Mouse (Mus musculus) intestine, postnatal 0 days (tissue): ENCODE measurements around the gene Slc25a47. TPM values are rescaled to one million over a fixed set of nuclear protein-coding genes. Genes with fewer than 3 reads are reported as not detected.

ENCODE experiments used
- ATAC-seq: fragments of 200-750 bp; cut with Nextera tagmentation; 2 replicates; pipeline ENCODE4 v1.8.0; 2017; ENCODE audit warnings: mild to moderate bottlenecking, moderate TSS enrichment, moderate library complexity
- H3K27ac ChIP-seq: fragments of 300-500 bp; sonication (generic); 2 replicates; pipeline ENCODE4 v1.5.1; 2014; ENCODE audit warnings: mild to moderate bottlenecking, low read depth, low read length, moderate library complexity
- H3K27me3 ChIP-seq: fragments of 300-500 bp; sonication (generic); replicated peaks from 2 replicates; pipeline ENCODE4 v1.6.1; 2014; ENCODE audit warnings: low read length, mixed read lengths; ENCODE audit not compliant: control insufficient read depth, insufficient read depth
- H3K36me3 ChIP-seq: fragments of 300-500 bp; sonication (generic); 2 replicates; pipeline ENCODE4 v1.6.1; 2014; ENCODE audit warnings: mild to moderate bottlenecking, moderate library complexity; ENCODE audit not compliant: control insufficient read depth, insufficient read depth
- H3K4me1 ChIP-seq: fragments of 300-500 bp; sonication (generic); replicated peaks from 2 replicates; pipeline ENCODE4 v1.6.1; 2014; ENCODE audit warnings: antibody characterized with exemption, low read length, mixed read lengths; ENCODE audit not compliant: control insufficient read depth, insufficient read depth
- H3K4me2 ChIP-seq: fragments of 300-500 bp; sonication (generic); replicated peaks from 2 replicates; pipeline ENCODE4 v1.6.1; 2014; ENCODE audit warnings: low read depth, mild to moderate bottlenecking, moderate library complexity
- H3K4me3 ChIP-seq: fragments of 300-500 bp; sonication (generic); 2 replicates; pipeline ENCODE4 v1.5.1; 2014; ENCODE audit warnings: low read depth, low read length
- H3K9ac ChIP-seq: fragments of 300-500 bp; sonication (generic); 2 replicates; pipeline ENCODE4 v1.6.1; 2014; ENCODE audit warnings: mild to moderate bottlenecking, low read depth, low read length
- H3K9me3 ChIP-seq: fragments of 300-500 bp; sonication (generic); 2 replicates; pipeline ENCODE4 v1.6.1; 2016; ENCODE audit warnings: mixed run types; ENCODE audit not compliant: control insufficient read depth
- CTCF ChIP-seq: sonication (generic); IDR thresholded peaks from 2 replicates; pipeline ENCODE4 v1.5.1; 2016; ENCODE audit warnings: low read depth, mild to moderate bottlenecking, control low read depth, antibody characterized with exemption, moderate library complexity
- WGBS: fragments of 180-500 bp; shearing (Covaris S2); extraction: QIAGEN DNeasy Blood & Tissue Kit; methylation state at CpG from one replicate; pipeline ENCODE4 v1.1.7; 2014; 5-methylcytosine and 5-hydroxymethylcytosine counted together
- polyA plus RNA-seq: library from polyadenylated mRNA; unstranded; fragments of >200 nt; fragmentation: Nextera tagmentation; extraction: Ambion mirVana; gene quantifications from 2 replicates; pipeline ENCODE4 v1.2.1, GENCODE M21; 2015

The Slc25a47 gene
- polyA plus RNA-seq, 1 experiment from 2014 or later: 5.1 TPM

DNA sequence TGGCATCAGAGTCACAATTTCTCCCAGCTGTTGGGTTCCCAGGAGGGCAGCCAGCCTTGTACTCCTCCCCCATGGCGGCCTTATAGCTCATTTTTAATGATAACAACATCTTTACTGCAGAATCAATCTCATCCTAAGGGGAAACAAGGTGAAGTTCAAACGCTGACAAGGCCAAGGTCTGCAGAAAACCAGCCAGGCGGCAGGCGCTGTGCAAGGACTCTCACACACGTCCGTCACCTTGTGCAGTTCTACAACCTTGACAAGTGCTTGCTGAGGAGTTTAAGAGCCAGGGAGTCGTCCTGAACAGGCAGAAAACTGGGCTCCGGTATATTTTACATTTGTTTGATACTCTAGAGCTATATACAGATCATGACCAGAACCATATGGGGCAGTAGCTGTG lies 46.9 kb downstream of the Slc25a47 start:
- Histone ChIP-seq H3K27ac (no peak overlapping the region), H3K4me2 (no peak overlapping the region), H3K9ac (no peak overlapping the region), H3K4me1 (no peaks in the 10 kb centered on the region), H3K4me3 (no peak overlapping the region), H3K27me3 (no peaks in the 10 kb centered on the region), H3K9me3 (no peaks in the 10 kb centered on the region), H3K36me3 (peaks cover 58% of the 10 kb centered on the region)
- no peak for TF ChIP-seq CTCF
- no peak for ATAC-seq
- WGBS: 80% methylated on average over 8 of the region's 8 CpGs

DNA sequence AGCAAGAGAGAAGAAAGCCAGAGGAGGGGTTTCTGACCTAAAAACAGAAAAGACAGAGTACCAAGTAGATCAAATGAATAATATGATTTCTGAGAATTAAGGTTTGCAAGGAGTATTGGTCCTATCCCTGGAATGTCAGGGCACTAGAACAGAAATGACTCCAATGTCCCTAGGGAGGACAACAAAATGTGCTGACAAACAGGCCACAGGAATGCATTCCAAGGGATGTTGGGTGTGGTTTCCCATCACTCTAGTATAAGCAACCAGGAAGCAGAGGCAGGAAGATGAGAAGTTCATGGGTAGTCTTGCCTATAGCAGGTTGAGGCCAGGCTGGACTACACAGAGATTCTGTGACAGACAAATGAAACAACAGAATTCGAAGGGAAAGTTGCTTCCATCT lies 50.1 kb downstream of the Slc25a47 start:
- WGBS: 83% methylated on average over 1 of the region's 1 CpGs
- ATAC-seq: no peak
- no peaks in the 10 kb centered on the region for H3K27me3 ChIP-seq
- H3K4me1 ChIP-seq: no peaks in the 10 kb centered on the region
- no peaks in the 10 kb centered on the region for H3K9me3 ChIP-seq
- no peak overlapping the region for H3K9ac ChIP-seq
- no peak for TF ChIP-seq CTCF
- peaks cover 64% of the 10 kb centered on the region for H3K36me3 ChIP-seq
- no peak overlapping the region; the same call in 1 of the 2 replicates for H3K27ac ChIP-seq
- no peak overlapping the region for H3K4me2 ChIP-seq
- H3K4me3 ChIP-seq: no peak overlapping the region

DNA sequence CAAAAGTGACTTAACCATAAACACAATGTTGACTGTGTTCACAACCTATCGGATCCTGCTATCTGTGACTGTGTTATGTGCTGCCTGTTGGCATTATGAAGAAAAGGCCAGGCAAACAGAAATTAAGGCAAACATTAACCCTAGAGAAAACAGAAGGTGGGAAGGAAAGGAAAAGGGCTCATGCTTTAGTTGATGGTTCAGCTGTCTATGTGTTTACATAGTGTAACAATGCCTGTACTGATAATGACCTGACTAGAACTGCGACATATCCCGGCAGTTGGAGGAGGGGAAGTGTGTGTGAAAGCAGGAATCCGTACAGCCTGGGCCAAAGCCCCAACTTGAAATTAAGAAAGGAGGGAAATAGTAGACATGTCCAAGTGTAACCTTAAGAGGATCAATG lies 51.2 kb downstream of the Slc25a47 start:
- no peak overlapping the region for H3K4me2 ChIP-seq
- H3K4me3 ChIP-seq: no peak overlapping the region
- H3K4me1 ChIP-seq: no peaks in the 10 kb centered on the region
- no peak for TF ChIP-seq CTCF
- H3K36me3 ChIP-seq: peaks cover 63% of the 10 kb centered on the region
- H3K9ac ChIP-seq: no peak overlapping the region
- H3K27me3 ChIP-seq: no peaks in the 10 kb centered on the region
- no peak overlapping the region for H3K27ac ChIP-seq
- no peaks in the 10 kb centered on the region for H3K9me3 ChIP-seq
- WGBS: 40% methylated on average over 4 of the region's 4 CpGs
- ATAC-seq: peak; percentile 64

DNA sequence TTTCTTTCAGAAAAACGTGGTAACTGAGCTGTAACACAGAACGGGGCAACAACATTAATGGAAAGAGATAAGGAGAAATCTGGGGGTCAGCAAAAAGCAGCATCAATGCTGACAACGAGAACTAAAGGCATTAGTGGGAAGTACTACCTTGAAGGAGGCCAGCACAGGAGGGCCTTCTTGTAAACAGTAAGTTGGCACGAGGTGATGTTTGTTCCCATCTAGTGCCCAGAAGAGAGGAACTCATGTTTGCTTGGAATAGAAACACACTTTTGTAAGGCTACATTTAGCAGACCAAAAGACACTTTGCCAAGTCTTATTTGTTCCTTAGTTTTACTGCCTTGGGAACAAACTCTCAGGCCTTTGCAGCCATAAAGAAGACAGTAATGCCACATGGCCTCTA lies 52.8 kb downstream of the Slc25a47 start:
- H3K4me2 ChIP-seq: no peak overlapping the region
- ATAC-seq: no peak
- 77% methylated on average over 4 of the region's 4 CpGs for WGBS
- H3K4me1 ChIP-seq: 0 out of 2 replicates have a peak, but pooled peaks cover 3% of the 10 kb centered on the region
- no peak overlapping the region for H3K9ac ChIP-seq
- 0 out of 2 replicates have a peak overlapping the region, but pooled peaks have one; percentile 21 for H3K27ac ChIP-seq
- peaks cover 49% of the 10 kb centered on the region for H3K36me3 ChIP-seq
- no peak overlapping the region for H3K4me3 ChIP-seq
- no peaks in the 10 kb centered on the region for H3K9me3 ChIP-seq
- no peak for TF ChIP-seq CTCF
- no peaks in the 10 kb centered on the region for H3K27me3 ChIP-seq

DNA sequence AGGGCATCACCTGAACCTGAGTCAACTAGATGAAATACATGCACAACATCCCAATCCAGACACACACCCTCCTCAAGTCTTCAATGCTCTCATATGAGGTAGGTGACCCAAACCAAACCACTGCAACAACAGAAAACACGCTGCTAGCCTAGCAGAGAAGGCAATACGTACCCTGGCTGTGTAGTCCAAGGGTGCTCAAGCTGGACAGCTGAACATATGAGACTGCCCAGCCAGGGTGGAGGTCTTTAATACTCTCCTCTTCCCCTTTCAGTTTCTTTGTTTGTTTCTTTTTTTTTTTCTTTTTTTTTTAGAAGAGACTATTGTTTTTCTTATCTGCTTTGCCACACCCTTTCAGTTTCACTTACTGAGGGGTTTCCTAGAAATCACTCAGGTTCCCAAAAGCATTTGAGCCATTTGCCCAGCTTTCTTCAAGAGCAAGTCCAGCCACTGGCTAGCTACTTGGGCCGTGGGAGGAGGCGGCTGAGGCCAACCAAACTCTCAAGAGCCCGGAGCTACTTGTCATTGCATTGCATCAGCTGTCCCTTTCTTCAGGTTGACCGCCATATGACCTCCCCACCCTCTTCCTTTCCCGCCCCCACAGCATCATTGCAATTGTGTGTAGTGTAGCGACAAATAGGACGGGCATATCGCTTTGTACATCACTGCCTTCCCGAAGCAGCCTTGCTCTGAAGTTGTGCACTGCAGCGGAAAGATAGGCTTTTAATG lies 57.3 kb downstream of the Slc25a47 start, which contains the start of gene Wdr25:
Wdr25 (plus strand) TSS at position 643 of the 726 bp plus-strand sequence.
- Histone ChIP-seq H3K4me3 (peak within 1 kb of the TSS; percentile 88), H3K27ac (peak within 1 kb of the TSS; percentile 47; the same call in 1 of the 2 replicates), H3K9ac (peak within 1 kb of the TSS; percentile 66), H3K27me3 (no peaks in the 10 kb centered on the region), H3K36me3 (peaks cover 14% of the 10 kb centered on the region; the same call in 1 of the 2 replicates), H3K4me2 (peak within 1 kb of the TSS; percentile 78), H3K4me1 (peaks cover 3% of the 10 kb centered on the region; the same call in 1 of the 2 replicates), H3K9me3 (no peaks in the 10 kb centered on the region)
- ATAC-seq: no peak
- no peak for TF ChIP-seq CTCF
- 17% methylated on average over 12 of the region's 12 CpGs for WGBS

DNA sequence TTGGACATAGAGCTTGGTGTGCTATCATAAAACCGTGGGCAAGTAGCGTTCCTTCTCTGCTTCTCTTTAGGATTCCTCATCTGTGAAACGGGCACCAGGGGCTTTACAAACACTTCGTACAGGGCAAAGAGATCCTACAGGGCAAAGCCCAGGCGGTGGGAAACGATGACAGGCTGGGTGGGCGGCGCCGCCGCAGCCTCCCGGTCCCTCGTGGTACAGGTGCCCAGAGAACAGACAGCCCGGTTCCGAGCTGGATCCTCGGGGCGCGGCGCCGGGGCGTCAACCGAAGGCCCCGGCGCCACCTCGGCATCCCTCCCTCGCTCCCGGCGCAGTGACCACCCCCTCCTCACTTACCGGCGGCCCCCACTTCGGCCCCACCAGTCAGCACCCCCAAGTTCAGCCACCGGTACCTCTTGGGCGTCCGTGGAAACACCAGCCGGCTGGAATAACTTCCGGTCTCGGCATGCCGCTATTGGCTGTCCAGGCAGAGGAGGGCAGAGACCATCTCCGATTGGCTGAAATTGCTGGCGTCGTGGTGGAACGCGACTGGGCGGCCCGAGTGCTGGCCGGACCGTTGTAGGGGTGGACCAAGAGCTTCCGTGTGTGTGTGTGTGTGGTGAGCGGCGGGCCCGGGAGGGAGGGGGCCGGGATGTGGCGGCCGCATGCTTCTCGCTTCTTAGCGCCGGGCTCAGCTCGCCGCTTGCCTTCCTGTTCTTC lies 58.0 kb downstream of the Slc25a47 start, which contains the start of gene Wars:
Wars (minus strand) TSS at position 460 of the 717 bp plus-strand sequence.
- TF ChIP-seq CTCF: 0 out of 2 replicates have a peak, but pooled peaks have one; percentile 3
- Histone ChIP-seq H3K36me3 (peaks cover 15% of the 10 kb centered on the region; the same call in 1 of the 2 replicates), H3K9me3 (no peaks in the 10 kb centered on the region), H3K27me3 (no peaks in the 10 kb centered on the region), H3K9ac (peak within 1 kb of the TSS; percentile 66), H3K4me2 (peak within 1 kb of the TSS; percentile 78), H3K4me3 (peak within 1 kb of the TSS; percentile 88), H3K4me1 (peaks cover 3% of the 10 kb centered on the region; the same call in 1 of the 2 replicates), H3K27ac (peak within 1 kb of the TSS; percentile 47; the same call in 1 of the 2 replicates)
- peak; percentile 100 for ATAC-seq
- WGBS: under 1% methylated on average over 58 of the region's 58 CpGs
